Mouse (Mus musculus): ENCODE measurements at regions not wholly inside any gene's neighbourhood (a gene's known extent, or its start where the extent isn't known, plus 50 kb on each side); places are given as distances from the start of the nearest gene placed in this dataset.

DNA sequence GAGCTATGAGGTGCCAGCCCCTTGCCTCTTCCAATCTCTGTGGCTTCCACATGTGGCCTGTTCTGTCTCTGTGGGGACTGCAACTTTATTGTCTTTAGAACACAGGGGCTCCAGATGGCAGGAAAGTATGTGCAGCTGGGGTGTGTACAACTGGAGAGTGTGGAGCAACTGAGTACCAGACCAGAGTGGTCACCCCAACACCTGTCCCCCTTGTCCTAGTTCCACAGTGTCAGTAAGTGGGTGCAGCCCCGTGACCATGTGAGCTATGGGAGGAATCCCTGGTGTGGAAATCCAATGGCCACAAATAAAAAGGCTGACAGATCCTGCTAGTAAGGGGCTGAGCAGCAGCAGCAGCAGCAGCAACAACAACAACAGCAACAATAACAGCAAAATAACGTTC is 126.9 kb upstream of the Tshz3 start:
- TF ChIP-seq POLR2A (IDR thresholded peaks at IDR 0.05; ENCODE audit: insufficient read depth, low read length) (no peak), CTCF (IDR thresholded peaks at IDR 0.05; ENCODE audit: low read depth, low read length) (no peak), EP300 (IDR thresholded peaks at IDR 0.05; ENCODE audit: insufficient read depth, low read depth, low read length) (no peak)

Measured in ES-Bruce4 (cell line).